Mouse (Mus musculus) E14TG2a.4 (cell line): Measurements from ENCODE around the gene Hdac10.
A peak's percentile ranks its signal among the peaks of the same experiment; 100 is the strongest.

Source experiments
- H3K27me3 ChIP-seq: 2 replicates; pipeline ENCODE4 v1.6.1; 2014; ENCODE audit warnings: low read length, control low read depth; ENCODE audit not compliant: insufficient read depth
- H3K36me3 ChIP-seq: 2 replicates; pipeline ENCODE4 v1.6.1; 2014; ENCODE audit warnings: low read length, control low read depth; ENCODE audit not compliant: insufficient read depth
- H3K4me1 ChIP-seq: replicated peaks from 2 replicates; pipeline ENCODE4 v1.6.1; 2014; ENCODE audit warnings: low read depth, low read length, control low read depth
- H3K4me3 ChIP-seq: replicated peaks from 2 replicates; pipeline ENCODE4 v1.5.1; 2014; ENCODE audit warnings: mild to moderate bottlenecking, low read length
- H3K9me3 ChIP-seq: 2 replicates; pipeline ENCODE4 v1.6.1; 2014; ENCODE audit warnings: low read length, control low read depth
- CTCF ChIP-seq: conservative IDR thresholded peaks from 2 replicates; pipeline ENCODE4 v1.5.1; 2014; ENCODE audit warnings: low read length
- NANOG ChIP-seq: IDR thresholded peaks from 2 replicates; pipeline ENCODE4 v1.6.1; 2014; ENCODE audit warnings: borderline replicate concordance, low read length, mixed read lengths
- POU5F1 ChIP-seq: IDR thresholded peaks from 2 replicates; pipeline ENCODE4 v1.6.1; 2014; ENCODE audit warnings: low read length, borderline replicate concordance

The Hdac10 gene

DNA sequence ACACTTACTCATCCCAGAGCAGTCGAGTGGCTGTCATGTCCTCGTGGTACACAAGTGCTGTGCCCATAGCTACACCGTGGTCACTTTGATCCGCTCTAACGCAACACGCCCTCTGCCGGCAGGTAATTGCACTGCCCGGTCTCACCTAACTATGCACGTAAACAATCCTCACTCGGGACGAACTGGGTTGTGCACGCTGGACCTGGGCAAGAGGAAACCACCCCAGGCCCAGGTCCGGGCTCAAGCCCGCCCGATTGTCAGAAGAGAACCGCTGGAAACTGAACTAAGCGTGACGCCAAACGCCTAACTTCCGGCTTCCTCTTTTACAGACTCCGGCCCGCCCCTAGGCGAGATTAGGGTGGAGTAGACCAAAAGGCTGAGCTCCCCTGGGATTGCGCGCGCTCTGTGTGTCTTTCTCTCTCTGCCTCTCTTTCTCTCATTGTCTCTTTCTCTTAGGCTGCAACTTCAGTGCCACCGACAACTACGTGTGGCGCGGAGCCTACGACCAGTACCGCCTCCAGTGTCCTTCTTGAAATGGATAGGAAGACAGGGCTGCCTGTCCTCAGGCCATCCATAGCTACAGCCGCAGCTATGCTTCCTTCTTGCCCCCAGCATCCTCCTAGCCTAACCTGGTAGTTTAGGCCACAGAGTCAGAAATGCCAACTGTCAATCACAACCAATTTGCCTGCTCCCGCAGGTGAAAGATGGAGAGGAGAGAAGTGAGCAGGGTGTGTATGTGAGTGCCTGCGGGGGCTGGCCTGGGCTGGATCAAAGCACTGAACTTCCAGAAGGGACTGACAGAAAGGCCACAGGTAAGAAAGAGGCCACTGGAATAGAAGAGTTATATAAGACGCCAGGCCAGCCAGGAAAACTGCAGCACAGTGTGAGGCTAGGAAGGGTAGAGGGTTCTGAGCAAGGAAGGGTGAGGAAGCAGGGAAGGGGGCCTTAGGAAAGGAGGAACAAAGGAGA lies at the start of gene Hdac10:
Hdac10 (minus strand) TSS at position 319 of the 969 bp plus-strand sequence.
- H3K27me3 ChIP-seq = peaks cover 8% of the 10 kb centered on the region; the same call in 1 of the 2 replicates
- no peaks in the 10 kb centered on the region for H3K9me3 ChIP-seq
- H3K4me1 ChIP-seq = peaks cover 31% of the 10 kb centered on the region
- peak within 1 kb of the TSS; percentile 81 for H3K4me3 ChIP-seq
- peaks cover 7% of the 10 kb centered on the region for H3K36me3 ChIP-seq
- TF ChIP-seq CTCF (peak; percentile 87), POU5F1 (no peak)

DNA sequence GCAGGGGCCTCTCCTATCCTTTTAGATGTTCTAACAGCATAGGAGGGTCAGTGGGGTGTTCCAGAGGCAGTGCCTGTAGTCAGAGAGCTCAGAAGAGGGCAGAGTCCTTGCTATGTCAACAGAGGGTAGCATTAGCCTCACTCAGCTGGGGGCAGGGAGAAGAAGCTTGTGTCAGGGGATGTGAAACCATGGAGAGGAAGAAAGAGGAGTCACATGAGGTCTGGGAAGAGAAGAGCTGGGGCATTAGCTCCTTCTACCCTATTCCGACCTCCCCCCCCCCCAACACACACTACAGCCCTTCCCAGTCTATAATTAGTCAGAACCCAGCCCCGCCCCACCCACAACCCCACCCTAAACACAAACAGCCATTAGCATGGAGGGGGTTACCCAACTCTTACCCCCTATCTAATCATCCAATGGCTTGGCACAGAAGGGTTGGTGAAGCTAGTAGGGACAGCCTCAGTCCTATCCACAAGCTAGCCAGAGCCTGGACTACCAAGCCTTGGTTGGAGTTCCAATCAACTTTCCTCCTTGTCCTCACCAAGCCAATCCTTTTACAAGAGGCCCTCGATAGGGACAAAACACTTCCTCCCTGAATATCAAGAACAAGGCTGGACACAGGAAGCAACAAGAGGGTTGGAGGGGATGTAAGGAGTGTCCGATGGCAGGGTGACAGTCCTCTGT lies 49.2 kb upstream of the Hdac10 start:
- H3K27me3 ChIP-seq = peaks cover 11% of the 10 kb centered on the region
- peak overlapping the region; percentile 89 for H3K4me3 ChIP-seq
- TF ChIP-seq CTCF (no peak), POU5F1 (no peak), NANOG (no peak)

DNA sequence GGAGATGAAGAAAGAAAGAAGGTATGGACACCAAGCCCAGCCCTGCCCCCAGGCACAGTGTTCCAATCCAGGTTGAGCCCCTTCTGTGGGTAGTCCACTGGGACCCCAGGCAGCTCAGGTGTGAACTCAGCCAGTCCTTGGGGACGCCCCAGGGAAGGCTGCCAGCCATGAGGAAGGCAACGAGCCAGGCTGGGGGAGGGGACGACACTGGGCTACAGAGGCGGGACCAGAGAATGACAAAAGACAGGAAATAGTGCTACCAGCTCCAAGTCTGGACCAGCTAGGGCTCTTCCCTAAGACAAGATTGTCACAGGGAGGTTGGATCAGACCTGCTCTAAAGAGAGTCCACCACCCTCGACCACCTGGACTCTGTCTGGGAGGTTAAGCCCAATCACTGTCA lies 48.6 kb upstream of the Hdac10 start:
- H3K36me3 ChIP-seq = peaks cover 6% of the 10 kb centered on the region; the same call in 1 of the 2 replicates
- peak overlapping the region; percentile 64 for H3K4me3 ChIP-seq
- H3K27me3 ChIP-seq = peaks cover 17% of the 10 kb centered on the region
- H3K4me1 ChIP-seq = peaks cover 93% of the 10 kb centered on the region
- no peaks in the 10 kb centered on the region for H3K9me3 ChIP-seq
- no peak for TF ChIP-seq CTCF
- no peak for TF ChIP-seq POU5F1
- TF ChIP-seq NANOG = no peak

More for the DNA sequence above, 49.2 kb upstream of the Hdac10 start:
- Histone ChIP-seq H3K9me3 (no peaks in the 10 kb centered on the region), H3K4me1 (peaks cover 93% of the 10 kb centered on the region), H3K36me3 (peaks cover 6% of the 10 kb centered on the region; the same call in 1 of the 2 replicates)

DNA sequence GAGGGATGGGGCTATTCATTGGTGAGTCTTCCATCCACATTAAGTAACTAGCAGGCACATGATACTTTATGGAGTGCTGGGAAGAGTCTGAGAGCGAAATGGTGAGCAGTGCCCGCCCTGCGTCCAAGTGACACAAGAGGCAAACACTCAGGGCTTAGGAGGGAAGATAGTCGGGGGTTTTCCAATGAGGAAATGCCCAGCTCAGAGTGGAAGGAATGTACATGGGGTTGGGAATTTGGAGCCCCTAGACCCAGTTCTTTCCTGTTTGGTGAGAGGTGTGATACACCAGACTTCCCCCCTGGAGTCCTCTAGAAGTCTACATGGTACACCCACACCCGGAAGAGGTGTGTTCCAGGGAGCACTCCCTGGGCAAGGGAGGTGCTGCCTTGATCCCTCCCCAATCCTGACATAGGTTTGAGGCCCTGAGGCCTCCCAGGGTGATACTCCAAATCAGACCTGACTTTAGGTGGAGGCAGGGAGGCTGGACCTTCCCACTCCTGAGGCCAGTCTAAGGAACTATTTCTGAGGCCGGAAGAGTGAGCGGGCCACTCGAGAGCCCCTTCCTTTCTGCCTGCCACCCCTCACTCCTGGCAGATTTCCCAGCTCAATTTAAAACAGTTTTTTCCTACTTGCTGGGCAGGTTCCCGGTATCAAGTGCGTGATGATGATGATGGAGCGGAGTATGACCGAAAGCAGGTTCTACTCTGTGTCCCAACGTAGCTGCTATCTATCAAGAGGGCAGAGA lies 47.1 kb upstream of the Hdac10 start:
- H3K4me1 ChIP-seq = peaks cover 96% of the 10 kb centered on the region
- peaks cover 24% of the 10 kb centered on the region for H3K27me3 ChIP-seq
- TF ChIP-seq NANOG (no peak), POU5F1 (no peak), CTCF (no peak)
- peaks cover 18% of the 10 kb centered on the region for H3K36me3 ChIP-seq
- H3K9me3 ChIP-seq = no peaks in the 10 kb centered on the region
- H3K4me3 ChIP-seq = peak overlapping the region; percentile 51

DNA sequence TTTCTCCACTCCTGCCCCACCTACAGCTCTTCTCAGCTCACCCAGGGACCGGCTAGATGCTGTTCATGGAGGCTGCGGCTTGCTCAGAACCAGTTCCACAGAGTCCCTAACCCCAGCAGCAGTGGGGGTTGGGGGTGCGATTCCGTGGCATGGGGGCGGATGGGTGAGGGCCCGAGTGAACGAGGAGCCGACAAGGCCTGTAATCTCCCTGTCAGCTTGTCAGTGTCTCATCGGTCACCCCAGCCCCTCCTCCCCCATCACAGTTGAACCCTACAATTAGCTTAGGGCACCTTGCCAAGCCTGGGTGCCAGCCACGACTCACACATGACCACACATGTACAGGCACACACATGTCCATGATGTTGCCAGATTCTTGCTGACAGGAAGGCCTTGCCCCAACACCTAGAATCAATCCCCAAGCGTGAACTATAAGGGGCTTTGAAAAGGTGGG lies 46.4 kb upstream of the Hdac10 start:
- H3K36me3 ChIP-seq = peaks cover 25% of the 10 kb centered on the region
- no peaks in the 10 kb centered on the region for H3K9me3 ChIP-seq
- peak overlapping the region; percentile 51 for H3K4me3 ChIP-seq
- H3K4me1 ChIP-seq = peaks cover 100% of the 10 kb centered on the region
- TF ChIP-seq NANOG (no peak), CTCF (no peak), POU5F1 (no peak)
- peaks cover 24% of the 10 kb centered on the region for H3K27me3 ChIP-seq

DNA sequence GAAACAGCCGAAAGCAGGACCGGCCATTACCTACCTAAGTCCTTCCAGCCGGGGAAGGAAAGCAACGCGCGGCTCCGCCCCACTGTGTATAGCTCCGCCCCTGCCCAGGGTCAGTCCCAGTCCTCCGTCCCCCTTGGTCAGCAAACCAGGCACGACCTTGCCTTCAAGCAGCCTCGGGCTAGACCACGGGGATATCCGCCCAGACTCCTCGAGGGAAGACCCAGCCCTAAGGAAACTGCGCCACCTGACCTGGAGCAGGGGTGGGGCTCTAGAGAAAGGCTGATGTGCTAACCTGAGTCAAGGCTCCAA lies 45.4 kb upstream of the Hdac10 start:
- peaks cover 100% of the 10 kb centered on the region for H3K4me1 ChIP-seq
- H3K27me3 ChIP-seq = peaks cover 24% of the 10 kb centered on the region
- H3K9me3 ChIP-seq = no peaks in the 10 kb centered on the region
- no peak for TF ChIP-seq CTCF
- TF ChIP-seq NANOG = no peak
- no peak for TF ChIP-seq POU5F1
- peak overlapping the region; percentile 81 for H3K4me3 ChIP-seq
- H3K36me3 ChIP-seq = peaks cover 35% of the 10 kb centered on the region

DNA sequence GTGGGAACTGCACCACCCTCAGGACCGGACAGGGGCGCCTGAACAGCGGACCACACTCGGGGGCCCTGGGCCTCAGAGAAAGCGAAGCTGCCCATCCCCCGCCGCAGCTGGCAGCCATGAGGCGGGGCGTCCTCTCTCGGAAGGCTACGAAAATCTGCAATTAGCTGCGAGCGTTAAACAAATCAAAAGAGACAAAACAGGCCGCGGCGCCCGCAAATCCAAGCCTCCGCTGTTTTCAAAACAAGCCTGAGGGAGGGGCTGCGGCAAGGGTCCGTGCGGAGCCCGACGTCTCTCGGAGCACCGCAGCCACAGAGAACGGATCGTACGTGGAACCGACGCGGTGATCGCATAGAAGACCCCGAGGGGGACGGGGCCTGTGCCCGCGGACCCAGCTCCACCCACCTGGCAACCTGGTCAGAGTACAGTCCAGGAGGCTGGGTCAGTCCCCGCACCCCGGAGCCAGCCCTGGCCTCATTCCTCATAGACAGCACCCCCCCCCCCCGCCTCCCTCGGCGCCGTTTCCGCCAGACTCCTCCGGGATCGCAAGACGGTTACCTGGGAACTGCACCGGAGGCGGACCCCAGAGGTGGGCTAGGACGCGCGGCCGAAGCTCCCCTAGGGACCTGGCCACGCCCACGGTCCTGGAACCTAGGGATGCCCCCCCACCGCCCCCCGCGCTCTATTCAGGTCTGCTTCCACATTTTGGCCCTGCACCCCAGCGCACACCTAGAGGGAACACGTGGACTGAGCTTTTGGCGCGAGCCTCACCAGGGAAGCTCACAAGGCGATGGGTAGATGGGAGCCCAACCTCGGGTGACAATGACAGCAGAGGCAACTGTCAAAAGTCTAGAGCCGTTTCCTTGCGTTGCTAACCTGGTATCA lies 44.8 kb upstream of the Hdac10 start:
- no peak for TF ChIP-seq CTCF
- no peak for TF ChIP-seq NANOG
- TF ChIP-seq POU5F1 = no peak
- Histone ChIP-seq H3K9me3 (no peaks in the 10 kb centered on the region), H3K4me1 (peaks cover 100% of the 10 kb centered on the region), H3K36me3 (peaks cover 41% of the 10 kb centered on the region), H3K4me3 (peak overlapping the region; percentile 81), H3K27me3 (peaks cover 24% of the 10 kb centered on the region)
